Mouse (Mus musculus) myocyte (in vitro differentiated cells): ENCODE data around the gene Slc13a2.

Experiments used
- CEBPB ChIP-seq: IDR thresholded peaks from 2 replicates; pipeline ENCODE4 v1.6.1; 2011; ENCODE audit warnings: mild to moderate bottlenecking, moderate library complexity; ENCODE audit not compliant: poor library complexity, insufficient read depth, severe bottlenecking
- E2F4 ChIP-seq: IDR thresholded peaks from one replicate; pipeline ENCODE4 v1.6.1; 2011; ENCODE audit warnings: mild to moderate bottlenecking, control low read depth, moderate library complexity; ENCODE audit not compliant: insufficient read depth
- MAX ChIP-seq: IDR thresholded peaks from one replicate; pipeline ENCODE4 v1.6.1; 2011; ENCODE audit warnings: low read depth, mild to moderate bottlenecking, control low read depth
- MYOD1 ChIP-seq, 3 experiments: IDR thresholded peaks; one replicate each; pipeline ENCODE4 v1.6.1; 2011; ENCODE audit warnings: control low read depth in 2 of 3, low read depth in 2 of 3, mild to moderate bottlenecking in 2 of 3, moderate library complexity in 1 of 3; ENCODE audit not compliant: insufficient read length in 2 of 3, control insufficient read depth in 1 of 3
- MYOG ChIP-seq, 3 experiments: IDR thresholded peaks; one replicate each; pipeline ENCODE4 v1.6.1; 2011; ENCODE audit warnings: control low read depth in 2 of 3, low read depth in 2 of 3, mild to moderate bottlenecking in 2 of 3; ENCODE audit not compliant: insufficient read length in 2 of 3, control insufficient read depth in 1 of 3, insufficient read depth in 1 of 3
- POLR2A ChIP-seq: IDR thresholded peaks from one replicate; pipeline ENCODE4 v1.6.1; 2011; ENCODE audit warnings: low read depth, mild to moderate bottlenecking, control low read depth, moderate library complexity; ENCODE audit not compliant: insufficient read length
- POLR2AphosphoS2 ChIP-seq: IDR thresholded peaks from one replicate; pipeline ENCODE4 v1.6.1; 2011; ENCODE audit warnings: low read depth, control low read depth; ENCODE audit not compliant: insufficient read length
- REST ChIP-seq: IDR thresholded peaks from one replicate; pipeline ENCODE4 v1.6.1; 2011; ENCODE audit warnings: mild to moderate bottlenecking, control low read depth, moderate library complexity; ENCODE audit not compliant: insufficient read depth, insufficient read length
- SRF ChIP-seq: IDR thresholded peaks from one replicate; pipeline ENCODE4 v1.6.1; 2011; ENCODE audit warnings: low read depth; ENCODE audit not compliant: control insufficient read depth, insufficient read length
- TCF12 ChIP-seq: IDR thresholded peaks from one replicate; pipeline ENCODE4 v1.6.1; 2011; ENCODE audit warnings: mild to moderate bottlenecking, control low read depth; ENCODE audit not compliant: poor library complexity, insufficient read depth, severe bottlenecking
- TCF3 ChIP-seq: IDR thresholded peaks from one replicate; pipeline ENCODE4 v1.6.1; 2011; ENCODE audit warnings: low read depth, control low read depth; ENCODE audit not compliant: insufficient read length
- USF1 ChIP-seq: IDR thresholded peaks from one replicate; pipeline ENCODE4 v1.6.1; 2011; ENCODE audit warnings: low read depth, mild to moderate bottlenecking, control low read depth, moderate library complexity

DNA sequence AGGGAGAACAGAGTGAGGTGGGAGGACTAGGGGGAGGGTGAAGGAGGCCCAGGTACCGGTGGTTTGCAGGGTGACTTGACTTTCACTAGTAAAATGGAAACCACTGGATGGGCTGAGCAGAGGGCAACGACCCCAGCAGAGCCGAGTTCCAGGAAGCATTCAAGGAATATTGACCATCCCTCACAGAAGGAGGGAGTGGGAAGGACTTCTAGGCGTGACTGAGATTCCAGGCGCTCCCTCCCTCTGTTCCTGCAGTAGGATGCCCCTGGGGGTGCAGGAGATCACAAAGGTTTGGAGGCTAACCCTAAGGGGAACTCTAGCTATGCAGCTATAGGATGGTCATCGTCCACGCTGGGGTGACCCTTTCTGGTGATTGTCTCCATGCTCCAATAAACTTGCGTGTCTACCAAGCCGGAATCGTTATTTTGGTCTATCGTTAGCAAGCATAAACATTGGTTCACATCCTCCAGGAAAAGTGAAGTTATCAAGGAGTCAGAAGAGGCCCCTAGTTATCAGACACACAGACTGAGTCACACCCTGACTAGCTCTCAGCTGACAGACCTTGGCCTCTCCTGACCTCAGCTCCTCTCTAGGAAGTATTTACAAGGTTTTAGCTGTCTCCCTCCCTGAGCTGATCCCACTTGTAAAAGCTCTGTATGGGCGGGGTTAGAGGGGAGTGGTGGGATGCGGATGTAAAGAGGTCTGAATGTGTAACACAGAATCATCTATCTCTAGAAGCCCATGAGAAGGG is 41.4 kb upstream of the Slc13a2 start:
- TF ChIP-seq MAX (no peak), REST (no peak), POLR2A (no peak), CEBPB (no peak), USF1 (no peak), E2F4 (no peak), MYOD1 (IDR thresholded peaks at IDR 0.05; ENCODE audit: control insufficient read depth in 1 of 3, insufficient read length in 2 of 3, low read depth in 2 of 3) (no peak), POLR2AphosphoS2 (no peak), TCF3 (no peak), MYOG (IDR thresholded peaks at IDR 0.05; ENCODE audit: control insufficient read depth in 1 of 3, insufficient read depth in 1 of 3, insufficient read length in 2 of 3, low read depth in 2 of 3) (no peak), SRF (no peak), TCF12 (no peak)
